Mouse (Mus musculus): ENCODE data around the gene Cbfa2t2.

DNA sequence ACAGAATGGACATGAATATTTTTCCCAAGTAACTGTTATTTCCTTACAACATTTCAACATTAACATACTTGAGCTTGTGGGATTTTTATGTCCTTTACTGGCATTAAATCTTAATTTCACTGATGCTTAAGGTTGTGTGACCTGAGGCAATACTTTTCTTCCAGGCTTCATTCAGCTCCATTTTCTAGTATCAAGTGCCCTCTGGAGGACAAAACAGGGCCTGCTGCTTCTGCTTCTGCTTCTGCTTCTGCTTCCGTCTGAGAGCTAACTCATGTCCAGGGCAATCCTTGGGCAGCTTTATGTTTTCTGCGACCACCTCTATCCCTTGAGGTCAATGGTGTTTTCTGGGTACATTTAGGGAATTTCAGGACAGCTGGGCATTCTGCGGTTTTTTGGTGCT lies 103.4 kb downstream of the Cbfa2t2 start:
- no peak for TF ChIP-seq MYOD1 (IDR thresholded peaks at IDR 0.05; ENCODE audit: control insufficient read depth, insufficient read length, low read depth)
- no peak for TF ChIP-seq CEBPB (IDR thresholded peaks at IDR 0.05; ENCODE audit: low read depth)
- no peak for TF ChIP-seq MAX (IDR thresholded peaks at IDR 0.05)

Data from C2C12 (cell line).